Mouse (Mus musculus) liver, adult 2 months (tissue): ENCODE results near the gene Spata13.

Experiments used
- CTCF ChIP-seq: fragments of 200-500 bp; IDR thresholded peaks from 2 replicates; pipeline ENCODE4 v1.5.1; 2011; ENCODE audit warnings: low read depth, low read length, control low read depth
- POLR2A ChIP-seq: fragments of 200-500 bp; IDR thresholded peaks from 2 replicates; pipeline ENCODE4 v1.6.1; 2011; ENCODE audit warnings: low read length, control low read depth; ENCODE audit not compliant: insufficient read depth; ENCODE audit errors: extremely low read depth

DNA sequence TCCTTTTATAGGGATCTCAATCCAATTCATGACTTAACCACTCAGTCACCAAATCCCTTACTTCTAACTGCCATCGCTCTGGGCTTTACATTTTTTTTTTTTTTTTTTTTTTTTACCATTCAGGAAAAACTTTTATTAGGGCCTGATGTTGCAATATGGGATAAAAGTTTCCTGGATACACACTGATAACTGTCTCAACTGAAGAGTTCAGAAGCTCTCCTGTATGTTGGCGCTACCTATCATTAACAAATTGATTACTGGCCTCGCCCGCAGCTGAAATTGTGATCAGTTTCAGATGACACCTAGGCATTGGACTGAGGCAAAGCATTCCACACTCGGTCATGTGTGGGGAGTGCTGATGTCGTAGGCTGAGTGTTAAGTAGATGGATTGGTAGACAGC, 7.3 kb downstream of the Spata13 start:
- TF ChIP-seq CTCF (no peak), POLR2A (no peak)
